Mouse (Mus musculus) left cerebral cortex, postnatal 10 days (tissue): Measurements from ENCODE around the gene Exosc5. TPM values are rescaled to one million over a fixed set of nuclear protein-coding genes. Genes with fewer than 3 reads are reported as not detected.

ENCODE experiments used
- DNase-seq, 2 experiments: peaks; one replicate each; pipeline ENCODE4 v3.0.0; 2021 to 2022; ENCODE audit warnings: low spot score in 2 of 2, mixed read lengths in 1 of 2; ENCODE audit errors: extremely low spot score in 1 of 2
- intact Hi-C: fragments of 180-260 bp; cut with DNase I; formaldehyde crosslinking; loops from one replicate; pipeline ENCODE4 v1.15.1; 2025
- total RNA-seq, 2 experiments: library from RNA; stranded (reverse); gene quantifications; 2 replicates each; pipeline ENCODE4 v1.2.3; 2021

The Exosc5 gene
- total RNA-seq, 2 experiments from 2014 or later, result 21.8 to 22.0 TPM

DNA sequence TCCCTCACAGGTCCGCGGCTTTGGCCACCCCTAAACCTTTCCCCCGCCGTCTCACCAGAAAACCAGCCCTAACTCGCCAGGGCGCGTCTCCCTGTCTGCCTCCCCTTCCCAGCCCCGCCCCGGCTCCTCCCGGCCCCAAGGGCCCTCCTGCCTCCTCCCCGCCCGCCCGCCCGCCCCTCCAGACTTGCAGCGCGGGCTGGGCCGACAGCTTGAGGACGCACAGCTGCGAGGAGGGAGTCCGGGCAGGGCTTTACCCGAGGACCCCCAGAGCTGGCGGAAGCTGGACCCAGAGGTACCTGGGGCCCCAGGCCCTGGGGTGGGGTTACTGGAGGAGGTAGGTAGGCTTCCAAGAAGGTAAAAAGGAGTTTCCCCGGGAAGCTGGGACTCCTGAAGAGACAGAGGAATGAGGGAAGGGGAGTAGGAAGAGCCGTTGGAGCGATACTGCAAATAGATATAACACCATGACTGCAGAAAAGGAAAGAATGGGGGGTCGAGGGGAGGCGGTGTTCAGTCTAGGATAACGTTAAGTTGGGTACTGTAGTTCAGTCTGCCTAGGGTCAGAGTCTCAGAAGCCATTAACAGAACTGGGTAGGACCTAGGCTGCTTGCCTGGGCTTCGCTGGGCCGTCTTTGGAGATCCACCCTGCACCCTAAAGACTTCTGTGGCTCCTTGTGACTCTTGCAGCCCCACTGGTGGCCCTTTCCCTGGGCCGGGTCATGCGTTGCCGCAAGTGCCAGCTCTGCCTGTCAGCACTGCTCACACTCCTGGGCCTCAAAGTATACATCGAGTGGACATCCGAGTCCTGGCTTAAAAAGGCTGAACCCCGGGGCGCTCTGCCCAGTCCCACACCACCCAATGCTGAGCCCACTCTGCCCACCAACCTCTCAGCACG is 31.3 kb upstream of the Exosc5 start:
- intact Hi-C loops, result no loop called here
- DNase-seq, result peak in 1 of 2 experiments; percentile 79

- DNase-seq, result peak in 1 of 2 experiments; percentile 32
- intact Hi-C loops, result no loop called here
These were observed 30.7 kb upstream of the Exosc5 start for GRCm38 (mm10) chr7:25628323-25628620.

DNA sequence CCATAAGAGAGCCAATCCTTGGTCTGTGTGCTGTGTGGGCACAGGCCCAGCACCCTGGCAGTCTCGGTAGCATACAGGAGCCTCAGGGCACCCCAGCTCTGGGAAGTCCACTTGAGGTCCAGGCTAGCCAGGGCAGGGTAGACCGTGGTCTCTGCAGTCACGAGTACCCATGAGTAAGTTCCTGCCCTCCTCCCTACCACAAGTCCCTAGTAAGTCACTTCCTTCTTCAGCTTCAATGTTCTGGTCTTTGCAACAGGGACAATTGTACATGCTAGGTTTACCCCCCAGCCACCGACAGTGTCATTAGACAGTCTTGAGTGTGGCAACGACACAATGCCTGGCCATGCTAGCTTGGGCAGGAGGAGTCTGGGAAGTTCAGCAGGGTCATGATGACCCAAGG is 26.3 kb upstream of the Exosc5 start:
- intact Hi-C loops, result no loop called here

GRCm38 (mm10) chr7:25636373-25636772 is 22.6 kb upstream of the Exosc5 start:
- no peak for DNase-seq
- intact Hi-C loops, result no loop called here

More for the DNA sequence above, 26.3 kb upstream of the Exosc5 start:
- no peak for DNase-seq

GRCm38 (mm10) chr7:25637099-25637498 is 21.9 kb upstream of the Exosc5 start:
- no peak for DNase-seq
- intact Hi-C loops, result no loop called here

DNA sequence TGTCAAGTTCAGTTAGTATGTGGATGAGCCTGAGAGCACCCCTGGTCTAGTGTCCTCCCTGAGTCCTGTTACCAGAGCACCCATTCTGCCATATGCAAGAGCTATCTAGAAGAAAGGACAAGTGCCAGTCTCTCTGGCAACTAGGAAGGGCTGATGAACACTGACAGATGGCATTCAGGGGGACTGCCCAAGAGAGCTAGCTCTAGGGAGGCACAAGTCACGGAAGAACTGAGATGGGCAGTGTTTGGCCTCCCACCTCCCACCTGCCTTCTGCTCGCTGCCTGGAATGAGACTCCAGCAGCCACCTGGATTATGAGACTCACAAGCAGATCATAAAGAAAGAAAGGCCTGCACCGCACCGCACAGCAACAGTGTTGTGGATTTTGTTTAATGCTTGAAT is 19.2 kb upstream of the Exosc5 start:
- intact Hi-C loops, result no loop called here
- no peak for DNase-seq

GRCm38 (mm10) chr7:25644136-25644535 is 14.8 kb upstream of the Exosc5 start:
- DNase-seq, result no peak
- intact Hi-C loops, result no loop called here

GRCm38 (mm10) chr7:25644631-25645030 is 14.3 kb upstream of the Exosc5 start:
- intact Hi-C loops, result no loop called here
- no peak for DNase-seq

DNA sequence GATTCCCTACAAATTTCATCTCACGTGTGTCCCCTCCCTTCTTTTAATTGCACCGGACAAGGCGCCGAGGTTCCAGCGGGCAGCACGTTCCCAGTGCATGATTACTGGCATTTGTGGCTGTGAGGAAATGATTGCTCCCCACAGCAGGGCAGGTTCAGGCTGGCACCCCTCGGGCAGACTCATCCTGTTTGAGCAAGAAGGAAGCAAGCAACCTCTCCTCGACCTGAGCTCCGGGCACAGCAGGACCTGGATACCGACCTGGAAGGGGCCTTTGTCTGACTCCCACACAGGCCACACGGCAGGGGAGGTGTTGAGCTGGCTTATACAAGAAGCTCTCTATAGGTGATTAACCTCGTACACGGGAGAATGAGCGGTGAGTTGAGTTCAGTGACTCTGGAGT is 13.9 kb upstream of the Exosc5 start:
- intact Hi-C loops, result no loop called here

GRCm38 (mm10) chr7:25647574-25648123 is 11.3 kb upstream of the Exosc5 start:
- intact Hi-C loops, result no loop called here
- no peak for DNase-seq

More for the DNA sequence above, 13.9 kb upstream of the Exosc5 start:
- DNase-seq, result no peak

DNA sequence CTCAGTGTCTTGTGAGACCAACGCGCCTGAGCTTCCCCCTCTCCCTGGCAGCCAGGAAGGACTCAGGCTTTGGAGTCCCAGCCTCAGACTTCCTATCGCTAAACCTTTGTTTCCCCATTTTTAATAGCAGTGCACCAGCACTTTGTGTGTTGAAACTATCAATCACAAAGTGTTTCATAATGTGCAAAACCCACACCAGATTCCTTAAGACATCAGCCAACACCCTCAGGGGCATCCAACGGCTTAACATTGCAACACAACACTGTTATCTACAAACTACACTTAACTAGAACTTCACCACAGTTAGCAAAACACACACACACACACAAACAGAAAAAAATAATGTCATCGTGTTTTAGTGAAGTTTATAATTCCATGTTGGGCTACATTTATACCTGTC is 9.1 kb upstream of the Exosc5 start:
- no peak for DNase-seq
- intact Hi-C loops, result no loop called here

DNA sequence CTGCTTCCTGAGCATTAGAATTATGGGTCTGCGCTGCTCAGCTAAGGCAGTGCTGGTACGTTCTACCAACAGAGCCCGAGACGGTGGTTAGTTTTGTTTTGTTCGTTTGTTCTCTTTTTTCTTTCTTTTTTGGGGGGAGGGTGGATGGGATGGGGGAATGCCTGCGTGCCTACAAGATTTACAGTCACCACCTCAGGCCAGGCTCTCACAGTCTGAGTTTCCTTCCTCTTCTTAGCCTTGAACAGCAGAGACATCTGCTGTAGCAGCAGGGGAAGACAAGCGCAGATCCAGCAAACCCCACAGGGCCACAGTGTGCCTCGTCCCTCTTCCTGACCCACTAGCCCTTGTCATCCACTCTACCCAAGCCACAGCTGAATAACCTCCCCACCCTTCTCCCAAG is 7.7 kb upstream of the Exosc5 start:
- intact Hi-C loops, result no loop called here
- DNase-seq, result no peak

DNA sequence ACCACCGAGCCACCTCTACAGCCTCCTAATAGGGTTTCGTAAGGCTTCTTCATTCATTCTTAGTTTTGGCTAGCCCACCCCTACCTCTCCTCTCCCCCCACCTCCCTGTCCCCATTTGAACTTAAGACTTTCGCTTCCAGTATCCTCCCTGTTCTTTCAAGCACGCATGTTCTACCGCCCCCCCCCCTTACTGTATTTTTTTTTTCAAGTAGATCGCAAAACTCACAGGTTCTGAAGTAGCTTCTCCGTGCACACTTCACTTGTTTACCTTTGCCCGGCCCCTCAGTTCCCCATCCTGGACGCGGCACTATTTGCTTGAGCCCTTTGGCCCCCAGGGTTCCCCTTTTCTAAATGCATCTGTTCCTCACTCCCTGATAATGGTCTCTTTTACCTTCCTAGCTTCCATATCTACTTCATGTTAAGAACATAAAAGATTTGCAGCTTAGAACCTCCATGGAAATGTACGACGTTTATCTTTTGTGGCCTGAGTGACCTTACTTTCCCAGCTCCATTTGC is 6.7 kb upstream of the Exosc5 start:
- intact Hi-C loops, result no loop called here
- DNase-seq, result no peak

DNA sequence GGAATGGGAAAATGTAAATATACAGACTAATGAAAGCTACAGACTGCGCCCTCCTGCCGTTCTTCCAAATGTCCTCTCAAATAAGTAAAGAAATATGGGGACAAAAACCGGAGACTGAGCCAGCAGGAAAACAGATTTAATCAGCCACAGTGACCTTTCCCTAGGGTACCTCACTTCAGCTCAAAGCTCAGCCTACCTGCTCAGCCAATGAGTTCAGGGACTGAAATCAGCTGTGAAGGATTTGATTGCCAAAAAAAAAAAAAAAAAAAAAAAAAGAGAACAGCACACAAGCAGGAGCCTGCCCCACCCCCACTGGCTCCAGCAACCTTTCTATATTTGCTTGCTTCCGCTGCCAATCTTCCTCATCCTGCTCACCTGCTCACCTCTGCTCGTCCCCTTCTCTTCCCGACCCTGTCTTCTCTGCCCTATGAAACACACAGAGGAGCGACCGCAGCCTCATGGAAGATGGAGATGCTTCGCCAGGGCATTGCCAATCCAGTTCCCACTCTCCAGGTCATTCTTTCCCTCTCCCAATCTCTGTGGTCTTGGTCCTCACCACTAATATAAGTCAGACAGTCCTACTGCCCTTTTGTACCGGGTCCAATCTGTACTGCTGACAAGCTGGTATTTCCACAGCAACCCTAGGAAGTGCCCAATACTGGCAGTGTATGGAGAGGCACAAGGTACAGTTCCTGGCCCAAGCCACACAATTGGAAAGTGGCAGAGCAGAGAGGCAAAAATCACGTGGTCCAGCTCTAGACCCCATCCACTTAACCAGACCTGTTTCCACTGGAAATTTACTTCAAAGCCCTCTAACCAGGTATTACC is 3.1 kb upstream of the Exosc5 start:
- intact Hi-C loops, result no loop called here
- DNase-seq, result no peak

DNA sequence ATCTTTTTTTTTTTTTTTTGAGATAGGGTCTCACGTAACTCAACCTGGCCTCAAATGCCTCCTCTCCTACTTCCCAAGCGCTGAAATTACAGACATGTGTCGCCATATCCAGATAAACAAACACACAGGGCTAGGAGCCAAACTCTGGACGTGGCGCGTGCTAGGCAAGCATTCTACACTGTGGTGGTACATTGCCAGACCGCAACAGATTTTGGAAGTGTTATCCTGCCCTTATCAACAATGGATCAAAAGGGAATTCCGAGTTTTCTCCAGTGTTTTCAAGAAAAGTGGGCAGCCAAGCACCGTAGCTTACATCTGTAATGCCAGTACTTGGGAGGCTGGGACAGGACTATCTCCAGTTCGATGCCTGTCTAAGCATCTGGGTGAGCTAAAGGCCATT is 1.2 kb upstream of the Exosc5 start:
- no peak for DNase-seq

DNA sequence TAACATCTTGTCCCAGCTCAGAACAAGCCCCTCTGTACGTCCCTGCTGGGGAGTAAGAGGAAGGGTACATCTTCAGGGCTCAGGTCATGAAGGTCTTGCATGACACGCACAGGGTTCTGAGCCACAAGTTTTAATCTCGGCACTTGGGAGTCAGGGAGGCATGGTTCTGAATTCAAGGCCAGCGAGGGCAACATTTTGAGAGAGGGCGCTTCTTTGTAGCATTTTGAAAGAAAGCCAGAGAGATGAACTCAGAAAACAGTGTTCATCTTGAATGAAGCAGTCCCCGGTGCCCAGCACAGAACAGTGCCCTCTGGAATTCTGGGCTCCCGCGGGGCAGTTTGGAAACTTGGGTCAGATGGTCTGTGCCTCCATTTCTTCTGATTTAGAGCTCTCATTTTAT is 7.4 kb downstream of the Exosc5 start:
- no peak for DNase-seq
- intact Hi-C loops, result no loop called here

More for the DNA sequence above, 1.2 kb upstream of the Exosc5 start:
- intact Hi-C loops, result no loop called here

DNA sequence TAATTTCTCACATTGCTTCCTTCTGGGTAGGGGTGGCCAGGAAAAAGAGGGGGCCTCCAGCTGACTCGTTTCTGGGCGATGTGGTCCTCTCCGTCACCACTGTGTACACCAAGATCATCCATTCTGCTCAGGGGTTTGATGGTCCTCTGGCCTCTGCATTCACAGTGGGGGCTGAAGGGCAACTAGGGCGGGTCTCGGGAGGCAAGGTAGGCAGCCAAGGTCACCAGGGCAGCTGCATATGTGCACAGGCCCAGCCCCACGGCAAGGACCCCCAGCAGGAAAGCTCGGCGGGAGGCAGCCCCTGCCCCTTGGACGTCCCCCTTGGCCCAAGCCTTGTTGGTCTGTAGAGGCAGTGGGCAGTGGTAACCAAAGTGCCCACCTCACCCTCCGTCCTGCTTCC is 10.2 kb downstream of the Exosc5 start:
- DNase-seq, result no peak
- intact Hi-C loops, result no loop called here

GRCm38 (mm10) chr7:25669631-25670030 is 10.7 kb downstream of the Exosc5 start:
- intact Hi-C loops, result no loop called here
- no peak for DNase-seq

- no peak for DNase-seq
- intact Hi-C loops, result no loop called here
These were observed 11.1 kb downstream of the Exosc5 start for GRCm38 (mm10) chr7:25670096-25670495.

DNA sequence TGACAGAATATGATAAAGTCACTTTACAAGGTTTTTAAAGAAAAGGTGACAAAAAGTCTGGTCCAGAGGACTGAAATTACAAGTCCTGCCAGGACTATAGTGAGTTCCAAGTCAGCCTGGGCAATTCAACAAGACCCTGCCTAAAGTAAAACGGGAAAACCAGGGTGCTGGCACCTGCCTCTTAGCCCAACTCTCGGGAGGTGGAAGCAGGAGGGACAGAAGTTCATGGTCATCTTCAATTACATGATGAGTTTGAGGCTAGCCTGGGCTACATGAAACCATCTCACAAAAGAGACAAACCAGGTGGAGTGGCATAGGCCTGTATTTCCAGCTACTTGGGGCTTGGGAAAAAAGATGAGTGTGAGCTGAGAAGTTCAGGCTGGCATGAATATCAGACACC is 12.7 kb downstream of the Exosc5 start:
- intact Hi-C loops, result no loop called here
- DNase-seq, result no peak
